Mouse (Mus musculus): ENCODE measurements around the gene 5730596B20Rik. TPM values are rescaled to one million over a fixed set of nuclear protein-coding genes. Genes with fewer than 3 reads are reported as not detected.

5730596B20Rik gene
- total RNA-seq, 2 experiments from 2014 or later, result not detected

- intact Hi-C loops (cut with DNase I), result no loop called here
- DNase-seq (ENCODE audit: low spot score), result no peak
Measured at GRCm38 (mm10) chr6:52208072-52208867, 31.0 kb downstream of the 5730596B20Rik start, which contains the start of gene Hoxa6. Gene Hoxa6, minus strand, starts transcription at chr6:52208722.

GRCm38 (mm10) chr6:52208868-52209684 lies 31.8 kb downstream of the 5730596B20Rik start:
- DNase-seq (ENCODE audit: low spot score), result no peak
- intact Hi-C loops (cut with DNase I), result no loop called here

GRCm38 (mm10) chr6:52209685-52210046 lies 32.4 kb downstream of the 5730596B20Rik start:
- intact Hi-C loops (cut with DNase I), result no loop called here
- no peak for DNase-seq (ENCODE audit: low spot score)

- no peak for DNase-seq (ENCODE audit: low spot score)
- intact Hi-C loops (cut with DNase I), result no loop called here
Measured at GRCm38 (mm10) chr6:52211170-52211935, 34.1 kb downstream of the 5730596B20Rik start.

- intact Hi-C loops (cut with DNase I), result no loop called here
Measured at GRCm38 (mm10) chr6:52211961-52212360, 34.7 kb downstream of the 5730596B20Rik start.

GRCm38 (mm10) chr6:52212556-52213118 lies 35.3 kb downstream of the 5730596B20Rik start:
- intact Hi-C loops (cut with DNase I), result no loop called here
- DNase-seq (ENCODE audit: low spot score), result no peak

More at GRCm38 (mm10) chr6:52211961-52212360, 34.7 kb downstream of the 5730596B20Rik start:
- no peak for DNase-seq (ENCODE audit: low spot score)

- intact Hi-C loops (cut with DNase I), result no loop called here
- DNase-seq (ENCODE audit: low spot score), result no peak
Measured at GRCm38 (mm10) chr6:52213119-52213986, 36.1 kb downstream of the 5730596B20Rik start, which contains the start of the genes Hoxa3 and Gm28308. Gene Hoxa3, minus strand, starts transcription at chr6:52213336. Gene Gm28308, minus strand, starts transcription at chr6:52213339.

- intact Hi-C loops (cut with DNase I), result no loop called here
- no peak for DNase-seq (ENCODE audit: low spot score)
Measured at GRCm38 (mm10) chr6:52214271-52214670, 37.0 kb downstream of the 5730596B20Rik start.

- intact Hi-C loops (cut with DNase I), result loop anchor here (5.0 kb wide), 1 partner anchor 1033 kb away; no protein-coding TSS in a partner anchor
- DNase-seq (ENCODE audit: low spot score), result no peak
Measured at GRCm38 (mm10) chr6:52215070-52215469, 37.8 kb downstream of the 5730596B20Rik start.

- intact Hi-C loops (cut with DNase I), result loop anchor here (5.0 kb wide), 1 partner anchor 1034 kb away; no protein-coding TSS in a partner anchor
- no peak for DNase-seq (ENCODE audit: low spot score)
Measured at GRCm38 (mm10) chr6:52215771-52216535, 38.7 kb downstream of the 5730596B20Rik start.

- intact Hi-C loops (cut with DNase I), result loop anchor here (5.0 kb wide), 1 partner anchor 1035 kb away; no protein-coding TSS in a partner anchor
- no peak for DNase-seq (ENCODE audit: low spot score)
Measured at GRCm38 (mm10) chr6:52216691-52217458, 39.6 kb downstream of the 5730596B20Rik start.

- no peak for DNase-seq (ENCODE audit: low spot score)
- intact Hi-C loops (cut with DNase I), result loop anchor here (5.0 kb wide), 1 partner anchor 1035 kb away; no protein-coding TSS in a partner anchor
Measured at GRCm38 (mm10) chr6:52217459-52217768, 40.1 kb downstream of the 5730596B20Rik start.

- no peak for DNase-seq (ENCODE audit: low spot score)
- intact Hi-C loops (cut with DNase I), result loop anchor here (5.0 kb wide), 1 partner anchor 1036 kb away; no protein-coding TSS in a partner anchor
Measured at GRCm38 (mm10) chr6:52217895-52218642, 40.8 kb downstream of the 5730596B20Rik start.

GRCm38 (mm10) chr6:52218643-52219215 lies 41.4 kb downstream of the 5730596B20Rik start:
- no peak for DNase-seq (ENCODE audit: low spot score)
- intact Hi-C loops (cut with DNase I), result loop anchor here (5.0 kb wide), 1 partner anchor 1036 kb away; no protein-coding TSS in a partner anchor

GRCm38 (mm10) chr6:52219234-52219942 lies 42.1 kb downstream of the 5730596B20Rik start:
- intact Hi-C loops (cut with DNase I), result loop anchor here (5.0 kb wide), 1 partner anchor 1037 kb away; no protein-coding TSS in a partner anchor
- DNase-seq (ENCODE audit: low spot score), result no peak

Measured in heart, postnatal 25 days (tissue).